Mouse (Mus musculus) heart, embryonic 15.5 days (tissue): Measurements from ENCODE around the gene Ercc1. TPM values are rescaled to one million over a fixed set of nuclear protein-coding genes. Genes with fewer than 3 reads are reported as not detected.

Experiments used
- ATAC-seq: fragments of 200-750 bp; cut with Nextera tagmentation; replicated peaks from 2 replicates; pipeline ENCODE4 v1.8.0; 2017; ENCODE audit warnings: low read depth, moderate TSS enrichment; ENCODE audit not compliant: insufficient number of reproducible peaks, insufficient read depth, low FRiP score
- H3K27ac ChIP-seq: fragments of 300-500 bp; sonication (generic); 2 replicates; pipeline ENCODE4 v1.5.1; 2015; ENCODE audit warnings: mild to moderate bottlenecking, inconsistent platforms
- H3K27me3 ChIP-seq: fragments of 300-500 bp; sonication (generic); 2 replicates; pipeline ENCODE4 v1.6.1; 2015; ENCODE audit warnings: inconsistent platforms
- H3K36me3 ChIP-seq: fragments of 300-500 bp; sonication (generic); 2 replicates; pipeline ENCODE4 v1.6.1; 2015; ENCODE audit warnings: mild to moderate bottlenecking, inconsistent platforms
- H3K4me1 ChIP-seq: fragments of 300-500 bp; sonication (generic); replicated peaks from 2 replicates; pipeline ENCODE4 v1.6.1; 2015; ENCODE audit warnings: inconsistent platforms
- H3K4me2 ChIP-seq: fragments of 300-500 bp; sonication (generic); 2 replicates; pipeline ENCODE4 v1.6.1; 2015; ENCODE audit warnings: inconsistent platforms, mild to moderate bottlenecking, moderate library complexity
- H3K4me3 ChIP-seq: fragments of 300-500 bp; sonication (generic); 2 replicates; pipeline ENCODE4 v1.5.1; 2015; ENCODE audit warnings: mild to moderate bottlenecking, inconsistent platforms
- H3K9ac ChIP-seq: fragments of 300-500 bp; sonication (generic); 2 replicates; pipeline ENCODE4 v1.6.1; 2015; ENCODE audit warnings: mild to moderate bottlenecking, inconsistent platforms
- H3K9me3 ChIP-seq: fragments of 300-500 bp; sonication (generic); replicated peaks from 2 replicates; pipeline ENCODE4 v1.6.1; 2016; ENCODE audit warnings: inconsistent platforms
- whole genome bisulfite sequencing: fragments of 180-500 bp; shearing (Covaris S2); methylation state at CpG from one replicate; pipeline ENCODE4 v1.1.7; 2015; ENCODE audit warnings: mixed read lengths; 5-methylcytosine and 5-hydroxymethylcytosine counted together
- polyA plus RNA-seq: library from polyadenylated mRNA; unstranded; fragments of >200 nt; fragmentation: Nextera tagmentation; extraction: Ambion mirVana; gene quantifications from 2 replicates; pipeline ENCODE4 v1.2.1, GENCODE M21; 2015

Ercc1 gene
- polyA plus RNA-seq, 1 experiment from 2014 or later, result 60.3 TPM

GRCm38 (mm10) chr7:19359299-19359891, 14.8 kb downstream of the Ercc1 start, which contains the start of the genes Cd3eap and Ppp1r13l:
Gene Cd3eap (minus strand): TSS chr7:19359483.
Gene Ppp1r13l (plus strand): TSS chr7:19359749.
- Histone ChIP-seq H3K4me3 (peak within 1 kb of the TSS; percentile 86), H3K9ac (peak within 1 kb of the TSS; percentile 81), H3K27me3 (no peaks in the 10 kb centered on the region), H3K36me3 (peaks cover 18% of the 10 kb centered on the region), H3K27ac (peak within 1 kb of the TSS; percentile 96), H3K4me1 (peaks cover 46% of the 10 kb centered on the region), H3K4me2 (peak within 1 kb of the TSS; percentile 99), H3K9me3 (no peaks in the 10 kb centered on the region)
- WGBS, result under 1% methylated on average over 31 of the region's 31 CpGs
- ATAC-seq, result peak; percentile 36; the same call in 1 of the 2 replicates

GRCm38 (mm10) chr7:19359892-19360641, 15.5 kb downstream of the Ercc1 start:
- under 1% methylated on average over 45 of the region's 45 CpGs for WGBS
- Histone ChIP-seq H3K27ac (peak overlapping the region; percentile 96), H3K4me1 (peaks cover 46% of the 10 kb centered on the region), H3K4me2 (peak overlapping the region; percentile 99), H3K36me3 (peaks cover 13% of the 10 kb centered on the region), H3K9ac (peak overlapping the region; percentile 63), H3K4me3 (peak overlapping the region; percentile 86), H3K9me3 (no peaks in the 10 kb centered on the region), H3K27me3 (no peaks in the 10 kb centered on the region)
- peak; percentile 53 for ATAC-seq

- peak overlapping the region; percentile 86 for H3K4me3 ChIP-seq
- H3K9me3 ChIP-seq, result no peaks in the 10 kb centered on the region
- H3K4me1 ChIP-seq, result peaks cover 49% of the 10 kb centered on the region
- H3K27ac ChIP-seq, result peak overlapping the region; percentile 96
- peak overlapping the region; percentile 99 for H3K4me2 ChIP-seq
- peak overlapping the region; percentile 81 for H3K9ac ChIP-seq
- WGBS, result under 1% methylated on average over 27 of the region's 27 CpGs
- ATAC-seq, result peak; percentile 76
- no peaks in the 10 kb centered on the region for H3K27me3 ChIP-seq
- H3K36me3 ChIP-seq, result peaks cover 9% of the 10 kb centered on the region; the same call in 1 of the 2 replicates
Observed at GRCm38 (mm10) chr7:19360944-19361343, 16.4 kb downstream of the Ercc1 start.

- 5% methylated on average over 16 of the region's 16 CpGs for WGBS
- Histone ChIP-seq H3K36me3 (peaks cover 9% of the 10 kb centered on the region; the same call in 1 of the 2 replicates), H3K4me3 (peak overlapping the region; percentile 86), H3K4me2 (peak overlapping the region; percentile 99), H3K27ac (peak overlapping the region; percentile 96), H3K9ac (peak overlapping the region; percentile 81), H3K9me3 (no peaks in the 10 kb centered on the region), H3K27me3 (no peaks in the 10 kb centered on the region), H3K4me1 (peaks cover 49% of the 10 kb centered on the region)
- ATAC-seq, result peak; percentile 4; the same call in 1 of the 2 replicates
Observed at GRCm38 (mm10) chr7:19361720-19362119, 17.1 kb downstream of the Ercc1 start.

GRCm38 (mm10) chr7:19362276-19362675, 17.7 kb downstream of the Ercc1 start:
- no peaks in the 10 kb centered on the region for H3K27me3 ChIP-seq
- H3K36me3 ChIP-seq, result peaks cover 4% of the 10 kb centered on the region; the same call in 1 of the 2 replicates
- ATAC-seq, result peak; percentile 54
- 28% methylated on average over 4 of the region's 4 CpGs for WGBS
- peak overlapping the region; percentile 99 for H3K4me2 ChIP-seq
- H3K9me3 ChIP-seq, result no peaks in the 10 kb centered on the region
- peaks cover 49% of the 10 kb centered on the region for H3K4me1 ChIP-seq
- H3K9ac ChIP-seq, result peak overlapping the region; percentile 81
- peak overlapping the region; percentile 96 for H3K27ac ChIP-seq
- H3K4me3 ChIP-seq, result peak overlapping the region; percentile 86

- Histone ChIP-seq H3K9me3 (no peaks in the 10 kb centered on the region), H3K27ac (peak overlapping the region; percentile 96), H3K36me3 (0 out of 2 replicates have a peak, but pooled peaks cover 4% of the 10 kb centered on the region), H3K9ac (0 out of 2 replicates have a peak overlapping the region, but pooled peaks have one; percentile 22), H3K27me3 (peaks cover 4% of the 10 kb centered on the region; the same call in 1 of the 2 replicates), H3K4me1 (peaks cover 44% of the 10 kb centered on the region), H3K4me3 (peak overlapping the region; percentile 5; the same call in 1 of the 2 replicates), H3K4me2 (peak overlapping the region; percentile 99)
- no peak for ATAC-seq
- 5% methylated on average over 18 of the region's 18 CpGs for WGBS
Observed at GRCm38 (mm10) chr7:19363881-19364280, 19.3 kb downstream of the Ercc1 start.

GRCm38 (mm10) chr7:19365376-19365775, 20.8 kb downstream of the Ercc1 start:
- H3K27ac ChIP-seq, result no peak overlapping the region
- no peaks in the 10 kb centered on the region for H3K9me3 ChIP-seq
- H3K4me1 ChIP-seq, result peaks cover 44% of the 10 kb centered on the region
- H3K9ac ChIP-seq, result no peak overlapping the region
- WGBS, result 63% methylated on average over 4 of the region's 4 CpGs
- H3K27me3 ChIP-seq, result peaks cover 8% of the 10 kb centered on the region; the same call in 1 of the 2 replicates
- no peak for ATAC-seq
- H3K36me3 ChIP-seq, result peaks cover 9% of the 10 kb centered on the region
- no peak overlapping the region for H3K4me2 ChIP-seq
- H3K4me3 ChIP-seq, result no peak overlapping the region

GRCm38 (mm10) chr7:19368380-19368779, 23.8 kb downstream of the Ercc1 start:
- H3K4me3 ChIP-seq, result no peak overlapping the region
- 22% methylated on average over 16 of the region's 16 CpGs for WGBS
- peaks cover 8% of the 10 kb centered on the region; the same call in 1 of the 2 replicates for H3K27me3 ChIP-seq
- peaks cover 17% of the 10 kb centered on the region for H3K36me3 ChIP-seq
- no peak overlapping the region for H3K9ac ChIP-seq
- H3K4me1 ChIP-seq, result peaks cover 19% of the 10 kb centered on the region
- no peak for ATAC-seq
- H3K27ac ChIP-seq, result no peak overlapping the region
- no peaks in the 10 kb centered on the region for H3K9me3 ChIP-seq
- no peak overlapping the region for H3K4me2 ChIP-seq

- Histone ChIP-seq H3K4me3 (peak overlapping the region; percentile 42), H3K27me3 (peaks cover 8% of the 10 kb centered on the region; the same call in 1 of the 2 replicates), H3K9ac (0 out of 2 replicates have a peak overlapping the region, but pooled peaks have one; percentile 46), H3K36me3 (peaks cover 25% of the 10 kb centered on the region), H3K4me2 (peak overlapping the region; percentile 62), H3K4me1 (peaks cover 10% of the 10 kb centered on the region), H3K9me3 (no peaks in the 10 kb centered on the region), H3K27ac (no peak overlapping the region)
- WGBS, result 16% methylated on average over 46 of the region's 46 CpGs
- ATAC-seq, result 0 out of 2 replicates have a peak, but pooled peaks have one; percentile 44
Observed at GRCm38 (mm10) chr7:19369823-19370425, 25.3 kb downstream of the Ercc1 start.

GRCm38 (mm10) chr7:19373367-19373766, 28.8 kb downstream of the Ercc1 start:
- Histone ChIP-seq H3K4me1 (peaks cover 14% of the 10 kb centered on the region), H3K27ac (no peak overlapping the region), H3K27me3 (peaks cover 8% of the 10 kb centered on the region; the same call in 1 of the 2 replicates), H3K4me2 (no peak overlapping the region), H3K4me3 (no peak overlapping the region), H3K9ac (no peak overlapping the region), H3K9me3 (no peaks in the 10 kb centered on the region), H3K36me3 (peaks cover 51% of the 10 kb centered on the region)
- ATAC-seq, result no peak
- 84% methylated on average over 2 of the region's 2 CpGs for WGBS

GRCm38 (mm10) chr7:19375368-19375767, 30.8 kb downstream of the Ercc1 start:
- no peak overlapping the region for H3K4me2 ChIP-seq
- no peak overlapping the region for H3K4me3 ChIP-seq
- H3K27me3 ChIP-seq, result no peaks in the 10 kb centered on the region
- no peak for ATAC-seq
- no peak overlapping the region for H3K27ac ChIP-seq
- H3K4me1 ChIP-seq, result peaks cover 8% of the 10 kb centered on the region
- H3K9ac ChIP-seq, result no peak overlapping the region
- H3K36me3 ChIP-seq, result peaks cover 46% of the 10 kb centered on the region
- WGBS, result 70% methylated on average over 18 of the region's 18 CpGs
- H3K9me3 ChIP-seq, result no peaks in the 10 kb centered on the region
